In genomic region chr5:137029273-137029585, GRCm38 (mm10) we compare ENCODE assay signal across 10 mouse cellular contexts. TPM values are rescaled to one million over a fixed set of nuclear protein-coding genes. Genes with fewer than 3 reads are reported as not detected.
DNase-seq lines count a peak whose midpoint lies in the region; ATAC-seq lines count a peak whose summit lies in the region.
"Had no signal": no experiment of that assay in that cellular context is flagged by ENCODE, and none has a peak within 500 bp of the region (broad histone marks: within the 10 kb centered on the region; RNA-seq: fewer than 3 reads in every experiment).

No protein-coding gene starts in this region.

- intact Hi-C loops in heart, postnatal 36 days (cut with DNase I): no loop called here

- H3K27me3 ChIP-seq in heart, embryonic 10.5 days (ENCODE audit: insufficient read depth, poor library complexity, severe bottlenecking): peaks cover 92% of the 10 kb centered on the region
- H3K27me3 ChIP-seq in forebrain, embryonic 15.5 days: peaks cover 69% of the 10 kb centered on the region
- peaks cover 90% of the 10 kb centered on the region for H3K27me3 ChIP-seq in liver, embryonic 13.5 days

- H3K4me3 ChIP-seq in heart, embryonic 10.5 days: peak overlapping the region; percentile 54
- H3K4me3 ChIP-seq in forebrain, embryonic 15.5 days: peak overlapping the region; percentile 48
- H3K4me3 ChIP-seq in liver, embryonic 13.5 days (replicated peaks): peak overlapping the region; percentile 45

- H3K9ac ChIP-seq in forebrain, embryonic 15.5 days (replicated peaks): peak overlapping the region; percentile 40; the same call in 1 of the 2 replicates
- no peak overlapping the region for H3K9ac ChIP-seq in liver, embryonic 13.5 days

- WGBS in heart, embryonic 10.5 days: 2% methylated on average over 8 of the region's 8 CpGs
- WGBS in forebrain, embryonic 15.5 days: under 1% methylated on average over 8 of the region's 8 CpGs
- under 1% methylated on average over 8 of the region's 8 CpGs for WGBS in liver, embryonic 13.5 days (ENCODE audit: insufficient replicate concordance)

- H3K4me2 ChIP-seq in forebrain, embryonic 15.5 days (replicated peaks): peak overlapping the region; percentile 99
- H3K4me2 ChIP-seq in liver, embryonic 13.5 days: peak overlapping the region; percentile 68

- no peaks in the 10 kb centered on the region for H3K9me3 ChIP-seq in heart, embryonic 10.5 days
- H3K9me3 ChIP-seq in forebrain, embryonic 15.5 days: no peaks in the 10 kb centered on the region
- no peaks in the 10 kb centered on the region for H3K9me3 ChIP-seq in liver, embryonic 13.5 days (replicated peaks)

- H3K4me1 ChIP-seq in heart, embryonic 10.5 days: peaks cover 41% of the 10 kb centered on the region
- H3K4me1 ChIP-seq in forebrain, embryonic 15.5 days: peaks cover 49% of the 10 kb centered on the region
- H3K4me1 ChIP-seq in liver, embryonic 13.5 days (replicated peaks): peaks cover 55% of the 10 kb centered on the region

- DNase-seq in heart, embryonic 10.5 days (ENCODE audit: low spot score): no peak
- no peak for DNase-seq in heart, postnatal 36 days
- peak; percentile 10 for DNase-seq in CD4-positive helper T cell, adult 2 months (ENCODE audit: low read depth, low spot score)
- no peak for DNase-seq in liver, embryonic 13.5 days
- no peak for DNase-seq in embryo, embryonic 10.5 days (ENCODE audit: low spot score)
- DNase-seq in layer of hippocampus, postnatal 10 days (ENCODE audit: low spot score in 2 of 2): no peak
- DNase-seq: lung, postnatal 10 days had no signal

- no peak for ATAC-seq in forebrain, embryonic 15.5 days (replicated peaks)
- ATAC-seq in liver, embryonic 13.5 days (ENCODE audit: low read depth): no peak
- no peak for ATAC-seq in CD4-positive, CD25-positive, alpha-beta regulatory T cell, adult 4 months

- no peaks in the 10 kb centered on the region for H3K36me3 ChIP-seq in heart, embryonic 10.5 days
- H3K36me3 ChIP-seq in forebrain, embryonic 15.5 days: no peaks in the 10 kb centered on the region
- no peaks in the 10 kb centered on the region for H3K36me3 ChIP-seq in liver, embryonic 13.5 days

- H3K27ac ChIP-seq in heart, embryonic 10.5 days: no peak overlapping the region
- no peak overlapping the region for H3K27ac ChIP-seq in forebrain, embryonic 15.5 days (replicated peaks)
- no peak overlapping the region for H3K27ac ChIP-seq in liver, embryonic 13.5 days

RNA-seq across cellular contexts. Expression of gene Vgf, which starts 3.0 kb away (rescaled TPM):
- not detected in 2 replicates for polyA plus RNA-seq in heart, embryonic 10.5 days (2016; fragmentation: Nextera tagmentation; extraction: Ambion mirVana)
- under 1 TPM in 1 of 2 experiments, not detected in 1; 0.11 TPM for total RNA-seq in heart, postnatal 36 days (2021)
- 4.0 and 4.4 TPM in 2 replicates for polyA plus RNA-seq in forebrain, embryonic 15.5 days (2015; fragmentation: Nextera tagmentation; extraction: Ambion mirVana)
- polyA plus RNA-seq in liver, embryonic 13.5 days (2015; fragmentation: Nextera tagmentation; extraction: Ambion mirVana): not detected in 2 replicates
- not detected for polyA plus RNA-seq in CD4-positive, CD25-positive, alpha-beta regulatory T cell, adult 4 months (2017; shearing (Covaris generic))
- 100 to 1,000 TPM; 253 to 268 TPM for total RNA-seq in layer of hippocampus, postnatal 10 days (2021)

RNA-seq across cellular contexts. Expression of gene Ap1s1, which starts 16.7 kb away (rescaled TPM):
- 177 and 178 TPM in 2 replicates for polyA plus RNA-seq in heart, embryonic 10.5 days (2016; fragmentation: Nextera tagmentation; extraction: Ambion mirVana)
- 10 to 100 TPM; 38.8 to 41.3 TPM for total RNA-seq in heart, postnatal 36 days (2021)
- 248 and 257 TPM in 2 replicates for polyA plus RNA-seq in forebrain, embryonic 15.5 days (2015; fragmentation: Nextera tagmentation; extraction: Ambion mirVana)
- 109 and 114 TPM in 2 replicates for polyA plus RNA-seq in liver, embryonic 13.5 days (2015; fragmentation: Nextera tagmentation; extraction: Ambion mirVana)
- 10 to 100 TPM; 62.2 to 84.9 TPM for polyA plus RNA-seq in CD4-positive, CD25-positive, alpha-beta regulatory T cell, adult 4 months (2017; shearing (Covaris generic))
- total RNA-seq in layer of hippocampus, postnatal 10 days (2021): 100 to 1,000 TPM; 187 to 196 TPM

RNA-seq across cellular contexts. Expression of gene Znhit1, which starts 41.4 kb away (rescaled TPM):
- 92.7 and 103 TPM in 2 replicates for polyA plus RNA-seq in heart, embryonic 10.5 days (2016; fragmentation: Nextera tagmentation; extraction: Ambion mirVana)
- 10 to 100 TPM; 58.2 to 67.8 TPM for total RNA-seq in heart, postnatal 36 days (2021)
- polyA plus RNA-seq in forebrain, embryonic 15.5 days (2015; fragmentation: Nextera tagmentation; extraction: Ambion mirVana): 123 and 129 TPM in 2 replicates
- 57.8 and 61.7 TPM in 2 replicates for polyA plus RNA-seq in liver, embryonic 13.5 days (2015; fragmentation: Nextera tagmentation; extraction: Ambion mirVana)
- 10 to 100 TPM; 50.3 to 67.0 TPM for polyA plus RNA-seq in CD4-positive, CD25-positive, alpha-beta regulatory T cell, adult 4 months (2017; shearing (Covaris generic))
- 10 to 100 TPM; 78.6 to 84.6 TPM for total RNA-seq in layer of hippocampus, postnatal 10 days (2021)

RNA-seq across cellular contexts. Expression of gene Plod3, which starts 42.4 kb away (rescaled TPM):
- 44.4 and 50.7 TPM in 2 replicates for polyA plus RNA-seq in heart, embryonic 10.5 days (2016; fragmentation: Nextera tagmentation; extraction: Ambion mirVana)
- total RNA-seq in heart, postnatal 36 days (2021): 10 to 100 TPM; 36.9 to 45.6 TPM
- polyA plus RNA-seq in forebrain, embryonic 15.5 days (2015; fragmentation: Nextera tagmentation; extraction: Ambion mirVana): 28.8 and 35.6 TPM in 2 replicates
- polyA plus RNA-seq in liver, embryonic 13.5 days (2015; fragmentation: Nextera tagmentation; extraction: Ambion mirVana): 12.8 and 13.7 TPM in 2 replicates
- 1 to 10 TPM; 4.4 to 8.8 TPM for polyA plus RNA-seq in CD4-positive, CD25-positive, alpha-beta regulatory T cell, adult 4 months (2017; shearing (Covaris generic))
- 10 to 100 TPM; 38.5 to 44.0 TPM for total RNA-seq in layer of hippocampus, postnatal 10 days (2021)

RNA-seq across cellular contexts. Expression of gene Serpine1, which starts 42.8 kb away (rescaled TPM):
- 0.07 and 0.51 TPM in 2 replicates for polyA plus RNA-seq in heart, embryonic 10.5 days (2016; fragmentation: Nextera tagmentation; extraction: Ambion mirVana)
- 10 to 100 TPM; 28.1 to 42.8 TPM for total RNA-seq in heart, postnatal 36 days (2021)
- 0.14 and 0.28 TPM in 2 replicates for polyA plus RNA-seq in forebrain, embryonic 15.5 days (2015; fragmentation: Nextera tagmentation; extraction: Ambion mirVana)
- polyA plus RNA-seq in liver, embryonic 13.5 days (2015; fragmentation: Nextera tagmentation; extraction: Ambion mirVana): 0.05 TPM in 1 of 2 replicates, not detected in the other
- under 1 TPM in 1 of 2 experiments, not detected in 1; 0.20 TPM for polyA plus RNA-seq in CD4-positive, CD25-positive, alpha-beta regulatory T cell, adult 4 months (2017; shearing (Covaris generic))
- under 1 TPM; 0.80 to 0.96 TPM for total RNA-seq in layer of hippocampus, postnatal 10 days (2021)
- polyA plus RNA-seq: erythroblast, embryonic 14.5 days had no signal
